Comparison of ENCODE assay signal across 20 mouse cellular contexts in genomic region chr11:106180449-106180801, GRCm38 (mm10). TPM values are rescaled to one million over a fixed set of nuclear protein-coding genes. Genes with fewer than 3 reads are reported as not detected.
"Had no signal": no experiment of that assay in that cellular context is flagged by ENCODE, and none has a peak within 500 bp of the region (broad histone marks: within the 10 kb centered on the region; RNA-seq: fewer than 3 reads in every experiment).

No protein-coding gene starts in this region.

- H3K4me2 ChIP-seq: kidney, embryonic 15.5 days; liver, embryonic 11.5 days; liver, embryonic 15.5 days; neural tube, embryonic 15.5 days had no signal

- H3K4me3 ChIP-seq: kidney, embryonic 15.5 days; limb, embryonic 10.5 days; liver, embryonic 15.5 days; midbrain, embryonic 10.5 days; myocyte; neural tube, embryonic 15.5 days had no signal

- H3K9me3 ChIP-seq: kidney, embryonic 15.5 days; limb, embryonic 10.5 days; liver, embryonic 15.5 days; midbrain, embryonic 10.5 days; neural tube, embryonic 15.5 days had no signal

- H3K27ac ChIP-seq: kidney, embryonic 15.5 days; limb, embryonic 10.5 days; liver, embryonic 15.5 days; midbrain, embryonic 10.5 days; neural tube, embryonic 15.5 days had no signal

- H3K9ac ChIP-seq: kidney, embryonic 15.5 days; liver, embryonic 15.5 days; neural tube, embryonic 15.5 days had no signal

- DNase-seq: kidney, adult 2 months; kidney, postnatal 14 days; lung, adult 2 months; lung, postnatal 36 days; midbrain, embryonic 14.5 days; retina, postnatal 1 day; right cerebral cortex, postnatal 4 days; thymus, postnatal 4 days had no signal

- H3K27me3 ChIP-seq: kidney, embryonic 15.5 days; liver, embryonic 15.5 days; neural tube, embryonic 15.5 days had no signal

- H3K4me1 ChIP-seq: kidney, embryonic 15.5 days; neural tube, embryonic 15.5 days had no signal

RNA-seq across cellular contexts. Expression of gene Gm10840, which starts 19.8 kb away (rescaled TPM):
- polyA plus RNA-seq: kidney, adult 2 months; kidney, embryonic 15.5 days; large intestine, adult 2 months; limb, embryonic 14.5 days; liver, embryonic 11.5 days; liver, embryonic 15.5 days; lung, adult 2 months; lung, postnatal 0 days; midbrain, embryonic 10.5 days; midbrain, embryonic 14.5 days; myocyte; neural tube, embryonic 11.5 days; neural tube, embryonic 15.5 days; stomach, embryonic 16.5 days had no signal
